Mouse (Mus musculus) hindbrain, embryonic 10.5 days (tissue): ENCODE results near the gene Mrrf. TPM values are rescaled to one million over a fixed set of nuclear protein-coding genes. Genes with fewer than 3 reads are reported as not detected.

ENCODE experiments used
- DNase-seq: peaks from one replicate; pipeline ENCODE4 v3.0.0-alpha.2; 2017; ENCODE audit warnings: low spot score
- H3K27ac ChIP-seq: fragments of 300-500 bp; sonication (generic); 2 replicates; pipeline ENCODE4 v1.5.1; 2016; ENCODE audit warnings: mild to moderate bottlenecking, moderate library complexity
- H3K27me3 ChIP-seq: fragments of 300-500 bp; sonication (generic); 2 replicates; pipeline ENCODE4 v1.6.1; 2016; ENCODE audit warnings: mild to moderate bottlenecking; ENCODE audit not compliant: poor library complexity, insufficient read depth, severe bottlenecking
- H3K36me3 ChIP-seq: fragments of 300-500 bp; sonication (generic); 2 replicates; pipeline ENCODE4 v1.6.1; 2016; ENCODE audit warnings: mild to moderate bottlenecking, moderate library complexity
- H3K4me1 ChIP-seq: fragments of 300-500 bp; sonication (generic); replicated peaks from 2 replicates; pipeline ENCODE4 v1.6.1; 2016; ENCODE audit warnings: mild to moderate bottlenecking
- H3K4me3 ChIP-seq: fragments of 300-500 bp; sonication (generic); 2 replicates; pipeline ENCODE4 v1.5.1; 2016; ENCODE audit warnings: mild to moderate bottlenecking, moderate library complexity
- H3K9me3 ChIP-seq: fragments of 300-500 bp; sonication (generic); 2 replicates; pipeline ENCODE4 v1.6.1; 2016; ENCODE audit warnings: mild to moderate bottlenecking, moderate library complexity
- WGBS: fragments of 180-500 bp; shearing (Covaris S2); methylation state at CpG from one replicate; pipeline ENCODE4 v1.1.7; 2016; 5-methylcytosine and 5-hydroxymethylcytosine counted together
- polyA plus RNA-seq: library from polyadenylated mRNA; unstranded; fragments of >200 nt; fragmentation: Nextera tagmentation; extraction: Ambion mirVana; gene quantifications from 2 replicates; pipeline ENCODE4 v1.2.1, GENCODE M21; 2016

The Mrrf gene
- polyA plus RNA-seq, result 24.7 and 25.9 TPM in 2 replicates

DNA sequence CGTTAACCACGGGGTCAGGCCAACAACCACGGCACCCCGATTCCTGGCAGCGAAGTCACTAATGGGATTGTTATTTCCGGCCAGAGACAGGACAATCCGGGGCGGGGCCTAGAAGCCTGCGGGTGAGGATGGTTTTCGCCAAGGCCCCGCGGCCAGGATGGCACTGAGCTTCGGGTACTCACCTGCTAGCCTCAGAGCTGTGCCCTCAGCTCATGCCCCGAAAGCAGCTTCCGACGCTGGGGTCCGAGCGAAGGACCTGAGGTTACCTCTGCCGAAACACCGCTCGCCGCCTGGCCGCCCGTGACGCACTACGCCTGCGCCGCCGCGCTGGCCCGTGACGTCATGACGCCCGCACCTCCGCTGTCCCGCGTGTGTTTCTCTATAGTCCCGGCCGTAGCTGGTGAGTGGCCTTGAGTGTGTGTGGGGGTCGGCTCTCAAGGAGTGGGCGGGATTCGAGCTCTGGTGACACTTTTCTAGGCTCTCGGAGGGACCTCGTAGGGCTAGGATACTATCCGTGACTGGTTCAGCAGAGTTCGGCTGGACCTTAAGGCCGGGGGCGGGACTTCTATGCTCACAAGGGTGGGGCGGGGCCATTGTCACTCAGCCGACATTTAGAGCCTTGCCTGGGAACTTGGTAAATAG, at the start of gene Mrrf, which contains the start of gene Rbm18:
Mrrf (plus strand) TSS at position 90 of the 642 bp plus-strand sequence.
Rbm18 (minus strand) TSS at position 474 of the 642 bp plus-strand sequence.
- Histone ChIP-seq H3K36me3 (peaks cover 38% of the 10 kb centered on the region), H3K27me3 (no peaks in the 10 kb centered on the region), H3K27ac (peak within 1 kb of the TSS; percentile 95), H3K4me3 (peak within 1 kb of the TSS; percentile 75), H3K4me1 (peaks cover 17% of the 10 kb centered on the region), H3K9me3 (no peaks in the 10 kb centered on the region)
- peak; percentile 94 for DNase-seq
- WGBS, result under 1% methylated on average over 50 of the region's 50 CpGs

DNA sequence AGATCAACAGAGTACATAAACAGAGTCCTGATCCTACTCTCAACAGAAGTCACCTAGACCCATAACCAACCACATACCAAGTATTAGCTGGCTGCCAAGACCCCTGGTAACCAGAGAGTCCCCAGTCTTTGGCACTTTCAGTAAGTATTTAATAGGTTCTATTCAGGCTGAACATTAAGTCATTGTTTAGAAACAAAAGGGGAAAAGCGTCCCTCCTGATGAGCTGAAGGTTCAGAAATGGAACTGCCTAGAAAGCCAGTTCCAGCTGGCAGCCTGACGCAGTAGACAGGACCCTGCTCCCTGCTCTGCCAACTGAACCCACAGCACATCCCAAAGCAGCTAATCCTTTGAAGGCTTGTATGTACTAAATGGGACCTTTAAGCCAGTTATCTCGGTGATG, 47.0 kb upstream of the Mrrf start:
- DNase-seq, result no peak
- Histone ChIP-seq H3K27ac (no peak overlapping the region), H3K4me3 (no peak overlapping the region), H3K36me3 (no peaks in the 10 kb centered on the region), H3K4me1 (peaks cover 16% of the 10 kb centered on the region), H3K9me3 (no peaks in the 10 kb centered on the region), H3K27me3 (peaks cover 92% of the 10 kb centered on the region)
- 59% methylated on average over 3 of the region's 3 CpGs for WGBS

DNA sequence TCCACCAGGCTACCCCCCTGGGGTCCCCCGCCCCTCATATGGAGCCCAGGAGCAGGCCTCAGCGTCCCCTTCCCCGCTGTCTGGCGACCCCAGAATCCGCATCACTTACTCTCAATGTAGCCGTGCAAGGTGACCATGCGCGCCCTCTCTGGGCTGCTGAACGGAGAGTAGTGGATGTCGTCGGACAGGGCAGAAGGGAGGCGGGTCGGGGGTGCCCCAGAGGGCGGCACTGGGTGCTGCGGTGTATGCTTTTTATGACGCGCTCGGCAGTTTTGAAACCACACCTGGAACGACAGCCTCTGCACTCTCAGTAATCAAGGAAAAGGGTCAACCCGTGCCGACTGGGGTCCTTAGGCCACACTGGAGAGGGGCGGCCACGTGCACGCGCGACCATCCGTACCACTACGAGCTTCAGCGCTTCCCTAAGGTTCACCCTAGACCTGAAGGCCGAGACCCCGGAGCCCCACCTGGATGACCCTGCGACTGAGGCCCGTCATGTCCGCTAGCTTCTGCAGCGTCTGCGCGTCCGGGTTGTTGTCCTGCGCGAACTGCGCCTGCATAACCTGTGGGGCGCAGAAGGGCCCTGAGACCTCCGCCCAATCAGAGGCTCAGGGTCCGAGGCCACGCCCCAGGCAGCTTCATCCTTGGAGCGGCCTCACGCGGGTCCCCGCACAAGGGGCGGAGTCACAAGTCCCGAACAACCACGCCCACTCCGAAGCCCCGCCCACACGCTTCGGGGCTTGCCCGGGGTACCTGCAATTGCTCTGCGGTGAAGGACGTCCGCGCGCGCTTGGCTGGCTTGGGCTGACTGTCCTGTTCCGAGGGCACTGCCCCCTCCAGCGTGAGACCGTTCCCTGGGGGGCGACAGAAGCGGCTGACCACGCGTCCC, 45.1 kb upstream of the Mrrf start:
- H3K27me3 ChIP-seq, result peaks cover 100% of the 10 kb centered on the region
- H3K4me3 ChIP-seq, result peak overlapping the region; percentile 60
- no peaks in the 10 kb centered on the region for H3K9me3 ChIP-seq
- 0 out of 2 replicates have a peak overlapping the region, but pooled peaks have one; percentile 1 for H3K27ac ChIP-seq
- WGBS, result 1% methylated on average over 70 of the region's 70 CpGs
- DNase-seq, result peak; percentile 86
- H3K36me3 ChIP-seq, result no peaks in the 10 kb centered on the region
- peaks cover 16% of the 10 kb centered on the region for H3K4me1 ChIP-seq

DNA sequence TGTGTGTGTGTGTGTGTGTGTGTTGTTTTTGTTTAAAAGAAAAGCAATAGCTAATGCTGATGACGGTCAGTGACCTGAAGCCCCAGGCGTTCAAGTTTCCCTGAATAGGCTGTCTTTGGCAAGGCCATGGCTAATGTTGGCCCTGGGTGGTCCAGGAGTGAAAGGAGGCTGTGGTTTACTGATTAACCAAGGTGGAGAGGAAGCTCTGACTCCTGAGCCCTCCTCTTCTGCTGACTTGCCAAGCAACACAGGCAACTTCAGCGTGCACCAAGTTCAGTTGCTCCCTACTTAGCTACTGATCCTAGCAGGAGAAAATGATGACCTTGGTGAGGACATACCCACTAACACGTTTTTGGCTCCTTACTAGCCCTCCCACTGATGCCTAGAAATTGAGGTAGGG, 43.4 kb upstream of the Mrrf start:
- peaks cover 16% of the 10 kb centered on the region for H3K4me1 ChIP-seq
- no peaks in the 10 kb centered on the region for H3K36me3 ChIP-seq
- no peak overlapping the region for H3K27ac ChIP-seq
- H3K9me3 ChIP-seq, result no peaks in the 10 kb centered on the region
- H3K4me3 ChIP-seq, result no peak overlapping the region
- WGBS, result 2% methylated on average over 4 of the region's 4 CpGs
- DNase-seq, result peak; percentile 36
- H3K27me3 ChIP-seq, result peaks cover 100% of the 10 kb centered on the region

DNA sequence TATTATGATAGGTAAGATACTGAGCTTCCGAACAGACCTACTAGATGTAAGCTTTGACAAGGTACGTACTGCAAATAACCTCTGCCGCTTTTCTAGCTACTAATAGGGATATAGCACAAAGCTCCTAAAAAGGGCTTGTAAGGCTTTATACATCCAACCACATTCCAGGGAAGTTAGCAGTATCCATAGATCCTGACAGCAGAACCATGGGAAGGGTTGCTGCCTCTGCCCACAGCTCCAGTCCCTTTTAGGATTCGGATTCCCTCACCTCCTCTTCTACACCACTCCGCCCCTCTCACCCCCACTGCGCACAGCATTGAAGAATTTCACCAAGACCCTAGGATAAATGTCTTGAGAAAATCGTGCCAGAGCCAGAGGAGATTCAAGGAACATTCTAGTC, 42.9 kb upstream of the Mrrf start:
- DNase-seq, result peak; percentile 18
- Histone ChIP-seq H3K4me1 (peaks cover 16% of the 10 kb centered on the region), H3K27me3 (peaks cover 100% of the 10 kb centered on the region), H3K9me3 (no peaks in the 10 kb centered on the region), H3K27ac (no peak overlapping the region), H3K4me3 (no peak overlapping the region), H3K36me3 (no peaks in the 10 kb centered on the region)
- WGBS, result 12% methylated on average over 7 of the region's 7 CpGs

DNA sequence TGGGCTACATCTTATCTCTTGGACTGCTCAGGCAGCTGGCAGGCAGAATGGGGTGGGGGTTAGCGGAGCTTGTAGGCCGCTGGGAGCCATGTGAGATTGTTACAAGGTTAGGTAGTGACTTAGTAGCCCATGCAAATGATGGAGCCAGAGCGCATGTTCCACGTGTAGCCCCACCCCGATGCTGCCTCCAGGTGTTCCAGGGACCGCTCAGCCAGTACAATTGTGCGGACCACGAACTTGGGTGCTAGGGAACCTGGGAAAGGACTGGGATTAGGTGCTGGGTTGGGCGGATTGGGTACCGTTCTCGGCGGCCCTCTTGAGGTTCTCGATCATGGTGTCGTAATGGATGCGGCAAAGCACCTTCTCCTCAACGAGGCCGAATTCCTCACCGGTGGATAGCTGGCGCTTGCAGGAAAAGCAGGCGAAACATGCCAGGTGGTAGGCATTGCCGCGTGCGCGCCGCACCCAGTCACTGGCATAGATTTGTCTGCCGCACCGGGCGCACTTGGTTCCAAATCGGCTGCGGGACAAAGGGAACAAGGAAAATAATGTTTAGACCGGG, 42.2 kb upstream of the Mrrf start:
- peak; percentile 40 for DNase-seq
- H3K27me3 ChIP-seq, result peaks cover 100% of the 10 kb centered on the region
- H3K9me3 ChIP-seq, result no peaks in the 10 kb centered on the region
- no peak overlapping the region for H3K4me3 ChIP-seq
- WGBS, result 2% methylated on average over 31 of the region's 31 CpGs
- no peaks in the 10 kb centered on the region for H3K36me3 ChIP-seq
- peaks cover 16% of the 10 kb centered on the region for H3K4me1 ChIP-seq
- H3K27ac ChIP-seq, result no peak overlapping the region

DNA sequence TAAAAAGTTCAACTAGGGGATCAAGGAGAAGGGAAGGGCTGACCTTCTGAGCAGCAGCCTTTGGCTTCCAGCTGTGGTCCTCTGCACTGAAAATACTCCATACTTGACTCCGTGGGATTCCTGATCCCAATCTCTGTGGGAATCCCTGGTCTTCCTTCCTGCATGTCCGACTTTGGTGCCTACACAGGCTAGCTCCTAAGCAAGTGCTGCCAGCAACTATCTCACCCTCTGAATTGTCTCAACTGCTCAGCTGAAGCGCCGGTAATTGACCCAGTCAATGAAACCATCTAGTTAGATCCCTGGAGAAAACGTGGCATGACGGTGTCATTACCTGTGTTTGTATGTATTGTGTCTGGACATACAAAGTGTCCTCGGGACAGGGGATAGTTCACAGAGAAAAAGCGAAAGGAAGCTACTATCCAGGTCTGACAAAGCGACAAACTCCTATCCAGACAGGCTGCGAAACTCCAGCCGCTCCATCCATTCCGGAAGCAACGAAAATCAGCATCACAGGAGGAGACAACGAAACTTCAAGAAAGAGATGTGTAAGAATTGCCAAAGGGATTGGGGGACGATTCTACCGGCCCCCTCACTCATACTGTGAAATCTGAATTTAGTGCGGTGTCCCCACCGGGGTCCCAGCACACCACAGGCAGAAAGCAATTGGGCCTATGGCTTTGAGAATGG, 38.9 kb upstream of the Mrrf start:
- WGBS, result 3% methylated on average over 18 of the region's 18 CpGs
- no peak overlapping the region for H3K4me3 ChIP-seq
- peaks cover 7% of the 10 kb centered on the region for H3K4me1 ChIP-seq
- no peaks in the 10 kb centered on the region for H3K9me3 ChIP-seq
- DNase-seq, result peak; percentile 36
- peaks cover 100% of the 10 kb centered on the region for H3K27me3 ChIP-seq
- H3K36me3 ChIP-seq, result no peaks in the 10 kb centered on the region
- no peak overlapping the region for H3K27ac ChIP-seq

DNA sequence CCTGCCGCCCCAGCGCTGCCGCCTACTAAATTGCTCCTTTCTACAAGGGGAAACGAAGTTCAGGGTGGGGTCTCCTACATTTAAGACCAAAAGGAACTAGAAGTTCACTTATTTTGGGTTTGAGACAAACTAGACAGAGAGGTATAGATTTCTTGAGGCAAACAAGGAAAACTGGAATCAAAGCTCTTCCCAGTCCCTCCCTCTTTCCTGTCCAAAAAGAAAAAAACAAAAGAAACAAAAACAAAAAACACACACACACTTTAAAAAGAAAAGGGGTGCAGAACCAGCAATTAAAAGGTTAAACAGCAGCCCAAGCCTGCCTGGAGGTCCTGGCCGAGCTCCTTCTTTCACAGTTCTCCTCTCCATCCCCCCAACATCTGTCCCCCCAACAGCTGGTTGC, 38.2 kb upstream of the Mrrf start:
- Histone ChIP-seq H3K27me3 (peaks cover 100% of the 10 kb centered on the region), H3K4me3 (no peak overlapping the region), H3K36me3 (no peaks in the 10 kb centered on the region), H3K9me3 (no peaks in the 10 kb centered on the region), H3K27ac (no peak overlapping the region), H3K4me1 (peaks cover 14% of the 10 kb centered on the region)
- no peak for DNase-seq
- WGBS, result 4% methylated on average over 5 of the region's 5 CpGs

DNA sequence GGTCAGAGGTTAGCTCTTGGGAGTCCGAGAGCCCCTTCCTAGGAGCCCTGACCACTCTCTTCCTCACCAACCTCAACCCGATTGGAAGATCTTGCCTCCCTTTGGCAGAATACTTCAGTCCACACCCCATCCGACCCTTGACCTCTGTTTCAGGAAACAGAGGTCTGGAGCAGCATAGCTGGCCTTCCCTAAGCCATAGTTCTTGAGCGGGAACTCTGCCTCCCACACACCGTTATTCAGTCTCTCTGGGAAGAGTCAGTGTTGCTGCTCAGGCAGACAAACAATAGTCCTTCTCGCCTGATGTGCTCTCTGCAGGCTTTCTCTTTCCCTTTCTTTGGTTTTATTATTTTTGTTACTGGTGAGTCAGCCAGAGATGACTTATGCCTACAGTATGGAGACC, 36.5 kb upstream of the Mrrf start:
- Histone ChIP-seq H3K27ac (no peak overlapping the region), H3K4me3 (no peak overlapping the region), H3K27me3 (peaks cover 100% of the 10 kb centered on the region), H3K36me3 (no peaks in the 10 kb centered on the region), H3K4me1 (peaks cover 31% of the 10 kb centered on the region), H3K9me3 (no peaks in the 10 kb centered on the region)
- DNase-seq, result peak; percentile 23
- 4% methylated on average over 6 of the region's 6 CpGs for WGBS

DNA sequence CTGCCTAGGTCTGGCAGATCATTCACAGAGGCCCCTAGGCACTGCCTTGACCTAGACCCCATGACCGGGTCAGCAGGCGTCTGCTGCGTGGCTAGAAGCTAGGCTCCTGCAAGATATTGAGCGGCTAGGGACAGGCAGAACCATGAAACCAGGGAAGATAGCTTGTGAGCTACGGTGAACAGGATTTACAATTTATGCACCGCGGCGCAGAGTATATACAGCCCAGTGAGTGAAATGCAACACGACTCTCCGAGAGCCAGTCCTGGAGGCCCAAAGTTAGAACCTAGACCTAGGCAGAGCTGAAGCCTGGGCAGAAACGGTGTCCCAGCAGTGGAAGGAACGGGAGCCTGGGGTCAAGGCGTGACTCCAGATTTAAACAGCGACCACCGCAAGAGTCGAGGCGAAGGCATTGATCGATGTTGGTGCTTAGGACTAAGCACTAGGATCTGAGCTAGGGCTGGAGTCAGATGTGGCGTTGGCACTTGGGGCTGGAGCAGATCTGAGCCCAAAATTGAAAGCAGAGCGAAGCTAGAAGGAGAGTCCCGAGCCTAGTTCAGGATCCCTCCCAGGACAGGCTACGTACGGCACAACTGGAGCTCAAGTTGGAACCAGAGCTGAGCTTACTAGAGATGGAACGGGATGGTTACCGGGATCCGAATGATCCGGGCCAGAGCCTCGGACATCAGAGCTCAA, 34.2 kb upstream of the Mrrf start:
- Histone ChIP-seq H3K27me3 (peaks cover 100% of the 10 kb centered on the region), H3K27ac (no peak overlapping the region), H3K9me3 (no peaks in the 10 kb centered on the region), H3K36me3 (no peaks in the 10 kb centered on the region), H3K4me3 (peak overlapping the region; percentile 57), H3K4me1 (peaks cover 43% of the 10 kb centered on the region)
- peak; percentile 54 for DNase-seq
- 2% methylated on average over 28 of the region's 28 CpGs for WGBS

DNA sequence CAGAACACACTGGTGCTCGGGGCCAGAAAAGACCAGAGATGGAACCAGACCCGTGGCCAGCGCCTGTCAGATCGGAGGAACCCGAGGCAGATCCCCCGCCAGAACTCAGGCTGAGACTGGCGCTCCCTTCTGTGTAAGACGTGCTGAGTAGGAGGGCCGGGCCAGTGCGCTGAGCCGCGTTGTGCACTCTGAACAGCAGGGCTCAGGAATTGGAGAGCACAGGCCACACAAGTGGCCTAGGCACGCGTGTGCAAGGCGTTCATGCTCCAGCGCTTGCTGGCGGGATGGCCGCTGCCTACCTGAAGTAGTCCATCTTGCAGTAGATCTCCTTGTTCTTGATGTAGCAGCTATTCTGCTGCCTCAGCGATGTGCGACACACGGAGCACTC, 33.6 kb upstream of the Mrrf start:
- H3K27ac ChIP-seq, result no peak overlapping the region
- no peaks in the 10 kb centered on the region for H3K9me3 ChIP-seq
- peaks cover 100% of the 10 kb centered on the region for H3K27me3 ChIP-seq
- WGBS, result 1% methylated on average over 21 of the region's 21 CpGs
- peak overlapping the region; percentile 57 for H3K4me3 ChIP-seq
- peak; percentile 65 for DNase-seq
- peaks cover 43% of the 10 kb centered on the region for H3K4me1 ChIP-seq
- no peaks in the 10 kb centered on the region for H3K36me3 ChIP-seq

DNA sequence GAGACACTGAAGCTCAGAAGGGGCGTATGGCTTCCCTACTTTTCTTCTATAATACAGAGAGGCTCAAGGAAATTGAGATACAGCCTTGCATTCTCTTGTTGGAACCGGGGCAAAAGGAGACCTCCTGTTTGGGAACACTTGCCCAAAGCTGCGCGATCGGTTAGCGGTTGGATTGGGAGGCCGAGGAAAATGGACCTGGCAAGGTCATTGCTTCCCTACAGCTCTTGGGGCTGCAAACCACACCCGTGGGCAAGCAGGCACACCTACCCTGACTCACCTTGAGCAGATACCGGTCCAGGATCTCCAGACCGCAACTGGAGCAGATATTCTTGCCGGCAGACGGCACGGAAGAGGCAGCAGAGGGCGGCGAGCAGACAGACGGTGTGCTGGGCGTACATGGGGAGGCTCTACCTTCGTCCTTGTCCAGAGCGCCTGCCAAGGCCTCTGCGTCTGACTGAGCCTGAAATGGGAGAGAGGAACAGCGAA, 33.1 kb upstream of the Mrrf start:
- Histone ChIP-seq H3K4me1 (peaks cover 43% of the 10 kb centered on the region), H3K9me3 (no peaks in the 10 kb centered on the region), H3K36me3 (no peaks in the 10 kb centered on the region), H3K27ac (no peak overlapping the region), H3K27me3 (peaks cover 100% of the 10 kb centered on the region), H3K4me3 (peak overlapping the region; percentile 57)
- no peak for DNase-seq
- under 1% methylated on average over 21 of the region's 21 CpGs for WGBS
